Mouse (Mus musculus): ENCODE measurements around the gene Tada2b. TPM values are rescaled to one million over a fixed set of nuclear protein-coding genes. Genes with fewer than 3 reads are reported as not detected.

Gene Tada2b
- 10 to 100 TPM; 12.0 to 12.1 TPM for total RNA-seq (2021)
- long read RNA-seq, experiment 1, transcript Tada2b-201 (2 exons, 3,791 nt) = major isoform, 8 of 14 reads
- long read RNA-seq, experiment 1, partial matches to known transcripts = 5 of 14 reads
- long read RNA-seq, experiment 1, other reads (novel, unspliced or antisense) = 1 of 14 reads
- long read RNA-seq, experiment 2, transcript Tada2b-201 (2 exons, 3,791 nt) = major isoform, 8 of 19 reads
- long read RNA-seq, experiment 2, partial matches to known transcripts = 11 of 19 reads
- long read RNA-seq, experiment 2, other reads (novel, unspliced or antisense) = 0 of 19 reads

DNA sequence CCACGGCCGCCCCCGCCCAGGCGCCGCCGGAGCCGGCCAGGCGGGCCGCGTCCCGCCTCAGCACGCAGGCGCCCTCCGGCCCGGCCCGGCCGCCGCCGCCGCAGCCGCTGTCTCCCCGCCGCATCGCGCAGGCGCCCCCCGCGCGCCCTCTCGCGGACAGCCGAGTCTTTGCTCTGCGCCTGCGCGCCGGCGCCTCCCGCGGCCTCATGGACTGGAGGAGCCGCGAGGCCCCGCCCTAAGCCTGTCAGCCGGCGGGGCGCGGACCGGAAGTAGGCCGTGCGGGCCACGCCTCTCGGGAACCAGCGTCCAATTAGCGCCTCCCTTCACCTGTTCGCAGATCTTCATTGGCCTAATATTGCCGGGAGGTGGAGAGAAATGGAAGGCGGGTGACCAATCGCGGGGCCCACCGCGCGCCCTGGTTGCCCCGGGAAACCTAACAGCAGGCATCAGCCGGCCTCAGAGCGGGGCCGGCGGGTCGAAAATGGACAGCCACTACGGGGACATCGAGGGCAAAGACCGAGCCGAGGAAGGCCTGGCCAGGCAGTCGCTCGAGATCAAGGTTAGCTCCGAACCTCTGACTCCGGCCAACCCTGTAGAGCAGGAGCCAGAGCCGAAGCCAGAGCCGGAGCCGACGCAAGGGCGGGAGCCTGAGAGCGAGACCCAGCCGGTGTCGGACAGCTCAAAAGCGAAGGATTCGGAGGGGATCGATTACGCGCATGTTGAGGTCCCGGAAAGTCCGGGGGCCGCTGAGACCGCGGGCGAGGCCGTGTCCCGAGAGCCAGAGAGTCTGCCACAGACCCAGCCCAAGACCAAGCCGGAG, at the start of gene Tada2b, which contains the start of gene Ccdc96:
TSS of gene Tada2b (minus strand) at position 115 of the 820 bp plus-strand sequence.
TSS of gene Ccdc96 (plus strand) at position 418 of the 820 bp plus-strand sequence.
- DNase-seq = peak; percentile 98

- peak; percentile 92 for DNase-seq
These were observed 46.2 kb upstream of the Tada2b start for GRCm38 (mm10) chr5:36530129-36530751.

- DNase-seq = no peak
These were observed 45.6 kb upstream of the Tada2b start for GRCm38 (mm10) chr5:36529698-36530097.

- no peak for DNase-seq
These were observed 42.8 kb upstream of the Tada2b start for GRCm38 (mm10) chr5:36526921-36527320.

- DNase-seq = no peak
These were observed 42.2 kb upstream of the Tada2b start for GRCm38 (mm10) chr5:36526274-36526673.

DNA sequence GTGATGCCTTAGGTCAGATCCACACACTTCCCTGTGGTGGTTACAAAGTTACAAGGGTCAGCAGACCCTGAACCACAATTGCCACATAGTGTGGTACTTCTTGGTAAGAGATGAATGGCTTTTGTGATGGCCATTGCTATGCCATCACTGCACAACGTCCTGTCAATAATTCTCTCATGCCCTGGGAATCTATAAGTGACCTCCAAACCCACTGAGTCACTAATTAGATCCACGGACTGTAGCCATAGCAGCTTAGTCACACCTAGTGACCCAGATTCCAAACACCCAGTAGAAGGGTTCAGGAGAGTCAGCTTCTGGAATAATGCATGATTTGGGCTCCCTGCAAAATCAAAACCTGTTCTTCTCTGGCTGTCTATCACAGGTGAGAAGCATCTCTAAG, 41.1 kb upstream of the Tada2b start:
- DNase-seq = no peak

DNA sequence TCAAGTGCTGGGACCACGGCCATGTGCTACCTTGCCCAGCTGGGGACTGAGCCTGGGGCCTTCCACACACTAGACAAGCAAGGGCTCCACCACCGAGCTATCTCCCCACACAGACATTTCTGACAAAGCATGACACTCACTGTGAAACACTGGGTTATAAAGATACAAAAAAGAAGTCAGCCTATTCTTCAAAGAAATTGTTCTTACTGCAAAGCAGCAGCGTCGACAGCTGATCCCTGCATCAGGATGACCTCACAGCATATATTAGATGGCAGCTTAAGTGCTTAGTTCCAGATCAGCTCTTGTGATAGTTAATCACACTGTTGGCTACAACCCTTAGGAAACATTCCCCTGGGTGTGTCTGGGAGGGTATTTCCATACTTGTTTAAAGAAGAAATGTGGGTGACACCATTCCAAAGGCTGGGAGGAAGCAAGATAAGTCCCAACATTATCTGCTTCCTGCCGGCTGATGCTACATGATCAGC, 39.2 kb upstream of the Tada2b start:
- DNase-seq = no peak

DNA sequence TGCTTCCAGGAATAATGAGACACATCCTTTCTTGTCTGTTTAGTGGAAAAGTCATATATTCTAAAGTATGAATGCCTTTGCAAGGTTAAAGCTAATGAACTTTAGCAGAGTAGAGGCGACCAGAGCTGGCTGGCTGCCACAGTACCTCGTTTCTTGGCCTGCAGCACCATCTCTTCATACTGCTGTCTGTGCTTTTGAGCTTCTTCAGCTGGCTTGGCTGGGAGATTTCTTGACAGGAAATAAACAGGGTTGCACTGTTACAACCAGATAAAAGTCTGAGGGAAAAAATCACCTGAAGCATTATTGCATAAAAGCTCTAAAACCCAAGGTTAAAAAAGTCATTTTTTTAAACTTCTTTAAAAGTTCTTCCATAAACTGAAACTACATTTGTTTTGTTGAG, 38.7 kb upstream of the Tada2b start:
- DNase-seq = no peak

- DNase-seq = no peak
These were observed 35.7 kb upstream of the Tada2b start for GRCm38 (mm10) chr5:36519751-36520150.

DNA sequence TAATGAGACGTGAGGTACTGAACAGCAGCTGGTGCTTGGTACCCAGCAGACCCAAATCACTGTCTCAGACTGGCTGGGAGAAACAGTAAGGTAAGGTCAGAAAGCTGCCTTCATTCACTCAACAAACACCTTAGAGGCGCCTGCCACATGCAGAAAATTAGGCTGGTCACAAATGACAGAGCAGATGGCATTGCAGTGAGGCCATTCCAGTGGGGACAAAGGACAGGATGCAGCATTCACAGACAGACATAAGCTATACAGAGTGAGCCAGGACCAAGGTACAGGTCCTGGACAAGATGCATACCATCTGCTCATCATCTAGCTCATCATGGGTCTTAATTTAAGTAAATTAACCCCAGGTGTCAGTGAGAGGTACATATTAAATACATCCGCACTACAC, 33.5 kb upstream of the Tada2b start:
- no peak for DNase-seq

DNA sequence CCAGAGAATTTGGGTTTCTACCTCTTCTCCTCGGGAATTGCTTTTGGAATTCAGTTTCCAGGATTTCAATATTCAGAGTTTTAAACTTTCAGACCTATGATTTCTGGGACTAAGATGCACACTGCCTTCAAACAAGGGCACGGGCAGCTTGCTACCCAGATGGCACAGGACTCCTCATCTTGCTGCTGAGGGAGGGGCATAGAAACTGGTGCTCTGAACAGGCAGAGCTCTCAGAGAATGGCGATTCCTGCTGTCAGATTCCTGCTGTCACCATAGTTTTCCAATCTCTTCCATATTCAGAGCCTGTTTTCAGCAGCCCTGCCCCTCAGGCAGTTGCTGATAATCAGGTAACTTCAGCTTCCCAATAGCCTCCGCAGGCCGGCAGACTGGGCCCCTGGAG, 31.5 kb upstream of the Tada2b start:
- DNase-seq = no peak

- DNase-seq = no peak
These were observed 31.0 kb upstream of the Tada2b start for GRCm38 (mm10) chr5:36515126-36515525.

DNA sequence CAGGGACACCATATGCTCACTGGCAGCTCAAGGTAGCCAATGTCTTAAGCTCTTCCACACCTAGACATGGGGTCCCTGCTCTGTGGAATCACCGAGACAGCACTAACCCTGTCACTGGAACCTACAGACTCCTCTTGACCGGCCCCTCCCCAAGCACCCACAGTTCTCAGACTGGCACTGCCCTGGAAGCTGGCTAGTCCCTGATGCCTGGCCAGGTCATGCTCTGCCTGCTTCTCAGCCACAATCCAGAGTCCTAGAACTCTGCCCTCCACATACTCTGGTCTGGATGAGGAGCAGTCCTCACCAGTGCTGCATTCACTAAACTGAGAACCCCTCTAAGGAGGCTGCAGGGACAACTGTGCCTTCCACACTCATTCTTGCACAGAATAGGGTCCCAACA, 26.9 kb upstream of the Tada2b start:
- DNase-seq = no peak

DNA sequence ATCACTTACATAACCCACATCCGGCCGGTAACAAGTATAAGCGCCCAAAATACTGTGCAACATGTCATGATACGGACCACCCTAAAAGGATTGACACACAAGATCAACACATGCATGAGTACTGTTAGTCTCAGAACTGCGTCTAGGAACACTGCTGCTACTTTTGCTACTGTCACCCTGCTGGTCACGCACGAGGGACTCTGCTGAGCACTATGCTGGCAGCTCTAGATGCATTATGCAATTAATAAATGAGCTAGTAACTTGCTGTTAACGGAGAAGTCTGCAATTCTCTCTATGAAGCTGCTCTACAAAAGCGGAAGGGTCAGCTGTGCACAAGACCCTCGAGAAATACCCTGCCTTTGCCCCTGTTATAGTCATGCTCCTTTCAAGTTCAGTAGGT, 24.3 kb upstream of the Tada2b start:
- no peak for DNase-seq

DNA sequence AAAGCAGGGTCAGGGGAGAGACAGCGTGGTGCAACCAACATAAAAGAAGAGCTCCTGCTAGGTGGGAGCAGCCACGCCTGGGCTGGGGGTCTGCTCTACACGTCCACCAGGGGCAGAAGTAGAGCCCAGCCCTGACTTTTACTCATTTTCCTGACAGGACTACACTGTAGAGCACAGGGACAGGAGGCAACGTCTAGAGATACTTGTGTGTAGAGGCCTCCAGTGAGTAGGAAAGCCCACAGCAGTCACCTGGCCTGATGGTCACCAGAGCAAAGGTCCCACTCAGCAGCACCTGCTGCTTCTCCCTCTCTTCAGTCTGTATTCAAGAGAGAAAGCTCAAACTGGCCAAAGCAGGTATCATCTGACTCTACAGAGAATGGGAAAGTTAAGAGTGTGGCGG, 21.6 kb upstream of the Tada2b start:
- no peak for DNase-seq

DNA sequence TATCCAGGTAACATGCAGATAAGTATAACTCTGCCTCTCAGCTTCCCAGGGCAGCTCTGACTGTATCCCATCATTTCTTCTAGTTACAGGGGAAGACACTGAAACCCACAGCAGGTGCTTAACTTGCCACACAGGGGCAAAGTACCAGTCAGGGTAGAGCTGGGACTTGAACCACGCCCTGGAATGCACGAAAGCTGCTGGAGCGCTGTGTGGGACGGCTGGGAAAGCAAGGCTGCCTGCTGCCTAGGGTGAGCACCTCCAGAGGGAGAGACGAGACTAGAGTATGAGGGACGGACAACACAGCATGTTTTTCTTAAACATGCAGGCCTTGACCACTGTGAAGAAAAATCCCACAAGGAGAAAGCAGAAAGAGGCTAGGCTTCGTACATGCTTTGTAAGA, 21.1 kb upstream of the Tada2b start:
- DNase-seq = no peak

- no peak for DNase-seq
These were observed 10.6 kb upstream of the Tada2b start for GRCm38 (mm10) chr5:36494709-36495108.

DNA sequence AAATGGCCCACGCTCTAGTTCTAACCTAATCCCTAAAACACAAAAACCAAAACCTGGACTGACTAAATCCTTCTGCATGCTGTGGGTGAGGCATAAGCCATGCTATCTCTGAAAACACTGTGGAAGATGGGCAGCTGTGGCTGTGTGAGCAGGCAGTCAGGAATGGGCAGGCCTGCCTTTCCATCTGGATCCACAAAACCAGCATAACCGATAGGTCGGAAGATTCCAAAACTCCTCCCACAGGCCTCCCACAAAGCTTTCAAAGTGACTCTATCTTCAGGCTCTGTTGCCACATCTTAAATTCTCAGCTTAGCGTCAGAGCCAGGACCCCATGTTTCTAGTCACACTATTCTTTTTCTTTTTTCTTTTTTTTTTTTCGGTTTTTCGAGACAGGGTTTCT, 9.8 kb upstream of the Tada2b start:
- no peak for DNase-seq

DNA sequence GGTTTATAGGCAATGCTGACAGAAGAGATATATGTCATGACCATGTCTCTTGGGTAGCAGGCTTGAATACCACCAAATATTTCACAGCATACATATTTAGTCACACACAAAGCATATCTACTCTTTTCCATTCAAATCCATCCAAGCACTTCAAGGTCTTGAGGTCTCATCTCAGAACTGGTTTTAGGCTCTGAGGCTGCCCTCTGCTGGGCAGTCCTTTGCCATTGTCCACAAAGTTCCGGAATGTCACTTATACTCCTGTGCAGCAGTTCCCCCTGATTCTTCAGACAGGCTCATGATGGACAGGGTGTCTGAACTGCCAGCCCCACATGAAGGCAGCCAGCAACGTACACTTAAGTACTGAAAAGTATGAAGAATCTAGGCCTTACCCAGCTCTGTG, 5.1 kb upstream of the Tada2b start:
- no peak for DNase-seq

DNA sequence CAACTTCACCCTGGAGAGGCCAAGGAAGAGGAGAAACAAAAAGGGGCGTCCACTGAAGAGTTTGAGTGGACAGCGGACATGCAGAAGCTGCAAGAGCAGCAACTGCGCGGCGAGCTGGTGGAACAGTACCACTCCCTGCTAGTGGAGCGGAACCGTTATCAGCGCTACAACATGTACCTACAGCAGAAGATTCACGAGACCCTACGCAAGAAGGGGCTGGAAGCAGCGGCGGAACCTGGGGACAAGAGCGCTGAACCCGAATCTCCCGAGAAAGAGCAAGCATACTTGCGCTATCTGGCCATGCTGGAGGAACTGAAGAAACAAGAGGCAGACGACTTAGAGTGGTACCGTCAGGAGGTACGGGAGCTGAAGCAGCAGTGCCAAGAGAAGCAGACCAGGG, 1.2 kb upstream of the Tada2b start:
- DNase-seq = no peak

GRCm38 (mm10) chr5:36483203-36484101, 633 bp downstream of the Tada2b start:
- DNase-seq = peak; percentile 61

DNA sequence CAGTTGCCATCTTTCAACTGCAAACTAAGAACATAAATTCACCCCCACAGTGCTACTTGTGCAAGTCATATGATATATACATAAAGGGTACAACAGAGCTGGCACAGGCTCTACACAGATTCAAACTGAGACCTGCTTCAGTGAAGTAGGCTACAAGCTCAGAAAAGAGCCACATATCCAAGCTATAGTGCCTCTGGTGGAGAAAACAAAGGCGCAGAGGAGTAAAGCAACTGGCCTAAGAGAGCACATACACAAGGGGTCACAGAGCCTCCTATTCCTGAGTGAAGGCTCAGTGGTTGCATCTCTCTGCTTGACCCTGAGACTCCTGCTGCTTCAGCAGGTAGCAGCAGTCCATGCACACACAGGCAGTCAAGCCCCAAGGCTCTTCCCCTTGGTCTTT, 3.0 kb downstream of the Tada2b start:
- no peak for DNase-seq

Measured in gastrocnemius, postnatal 10 days (tissue).